Mouse (Mus musculus) hindbrain, embryonic 12.5 days (tissue): ENCODE measurements around the gene Gm12394. TPM values are rescaled to one million over a fixed set of nuclear protein-coding genes. Genes with fewer than 3 reads are reported as not detected.
"Not testable (repeated sequence)": the region's sequence is repeated elsewhere in the genome, so short reads cannot be mapped to it uniquely, and the experiment has no call there.

ENCODE experiments used
- ATAC-seq: fragments of 200-750 bp; cut with Nextera tagmentation; 2 replicates; pipeline ENCODE4 v1.8.0; 2017; ENCODE audit warnings: moderate TSS enrichment; ENCODE audit not compliant: low FRiP score
- H3K27ac ChIP-seq: fragments of 300-500 bp; sonication (generic); 2 replicates; pipeline ENCODE4 v1.5.1; 2016; ENCODE audit warnings: mild to moderate bottlenecking
- H3K27me3 ChIP-seq: fragments of 300-500 bp; sonication (generic); 2 replicates; pipeline ENCODE4 v1.6.1; 2016; ENCODE audit warnings: mild to moderate bottlenecking
- H3K36me3 ChIP-seq: fragments of 300-500 bp; sonication (generic); 2 replicates; pipeline ENCODE4 v1.6.1; 2016; ENCODE audit warnings: mild to moderate bottlenecking
- H3K4me1 ChIP-seq: fragments of 300-500 bp; sonication (generic); 2 replicates; pipeline ENCODE4 v1.6.1; 2016
- H3K4me2 ChIP-seq: fragments of 300-500 bp; sonication (generic); replicated peaks from 2 replicates; pipeline ENCODE4 v1.6.1; 2016; ENCODE audit warnings: mild to moderate bottlenecking
- H3K4me3 ChIP-seq: fragments of 300-500 bp; sonication (generic); 2 replicates; pipeline ENCODE4 v1.5.1; 2016; ENCODE audit warnings: mild to moderate bottlenecking
- H3K9ac ChIP-seq: fragments of 300-500 bp; sonication (generic); 2 replicates; pipeline ENCODE4 v1.6.1; 2016; ENCODE audit warnings: mild to moderate bottlenecking, moderate library complexity
- H3K9me3 ChIP-seq: fragments of 300-500 bp; sonication (generic); replicated peaks from 2 replicates; pipeline ENCODE4 v1.6.1; 2016; ENCODE audit warnings: mild to moderate bottlenecking
- WGBS: fragments of 180-500 bp; shearing (Covaris S2); methylation state at CpG from one replicate; pipeline ENCODE4 v1.1.7; 2016; 5-methylcytosine and 5-hydroxymethylcytosine counted together
- polyA plus RNA-seq: library from polyadenylated mRNA; unstranded; fragments of >200 nt; fragmentation: Nextera tagmentation; extraction: Ambion mirVana; gene quantifications from 2 replicates; pipeline ENCODE4 v1.2.1, GENCODE M21; 2016

The Gm12394 gene
- polyA plus RNA-seq, 1 experiment from 2014 or later = 0.48 TPM

DNA sequence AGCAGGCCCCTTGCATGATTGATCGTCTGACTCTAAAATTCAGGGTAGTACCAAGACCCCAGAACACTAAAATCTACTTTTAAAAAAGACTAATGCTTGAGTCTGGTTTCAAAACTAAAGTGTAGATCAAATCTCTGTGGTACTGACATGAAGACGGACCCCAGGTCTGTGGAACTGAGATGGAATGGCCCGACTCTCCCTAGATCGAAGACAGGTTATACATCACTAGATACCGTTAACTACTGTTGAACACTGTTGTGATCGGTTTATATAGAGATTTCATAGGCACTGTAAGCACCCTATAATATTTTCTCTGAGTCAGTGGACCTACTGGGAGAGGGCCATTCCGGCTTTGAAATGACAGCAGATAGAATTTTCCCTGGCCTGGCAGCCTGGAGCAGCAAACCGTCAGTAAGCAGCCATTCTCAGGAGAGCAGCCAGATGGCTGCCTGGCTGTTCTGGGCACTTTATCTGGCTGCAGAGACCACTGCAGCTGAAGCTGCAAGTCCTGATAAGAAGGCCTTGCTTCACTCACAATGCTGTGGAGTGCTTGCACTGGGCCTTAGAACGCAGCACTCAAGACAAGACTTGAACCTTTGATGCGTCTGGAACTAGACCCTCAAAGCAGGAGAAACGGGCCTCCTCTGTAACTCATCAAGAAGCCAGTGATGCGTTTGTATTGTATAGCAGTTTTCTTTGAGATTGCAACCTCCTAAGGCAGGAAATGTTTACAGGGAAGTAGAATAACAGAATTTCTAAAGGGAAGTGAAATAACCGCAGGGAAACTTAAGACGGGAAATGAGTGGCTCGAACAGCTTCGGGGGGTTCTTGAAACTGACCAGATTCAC lies 23.5 kb upstream of the Gm12394 start:
- H3K9ac ChIP-seq = no peak overlapping the region
- no peak for ATAC-seq
- no peak overlapping the region for H3K4me3 ChIP-seq
- WGBS = 83% methylated on average over 16 of the region's 16 CpGs
- no peaks in the 10 kb centered on the region for H3K4me1 ChIP-seq
- no peaks in the 10 kb centered on the region for H3K36me3 ChIP-seq
- H3K27ac ChIP-seq = no peak overlapping the region
- no peak overlapping the region for H3K4me2 ChIP-seq
- 0 out of 2 replicates have a peak, but pooled peaks cover 2% of the 10 kb centered on the region for H3K27me3 ChIP-seq
- H3K9me3 ChIP-seq = no peaks in the 10 kb centered on the region

DNA sequence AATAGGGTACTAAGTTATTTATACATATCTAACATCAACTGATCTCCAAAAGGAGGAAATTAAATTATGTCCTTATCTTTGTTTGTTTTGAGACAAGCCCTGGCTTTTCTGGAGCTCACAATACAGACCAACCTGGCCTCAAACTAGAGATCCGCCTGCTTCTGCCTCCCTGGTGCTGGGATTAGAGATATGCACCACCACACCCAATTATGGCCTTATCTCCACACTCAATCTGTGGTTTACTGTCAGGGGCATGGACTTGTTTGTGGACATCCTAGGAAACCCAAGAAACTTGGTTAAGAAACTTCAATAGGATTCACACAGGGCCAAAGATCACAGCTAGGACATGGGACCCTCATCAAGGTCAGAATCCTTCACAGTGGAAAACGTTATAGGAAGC lies 21.1 kb upstream of the Gm12394 start:
- Histone ChIP-seq H3K27me3 (0 out of 2 replicates have a peak, but pooled peaks cover 2% of the 10 kb centered on the region), H3K36me3 (no peaks in the 10 kb centered on the region), H3K4me3 (no peak overlapping the region), H3K9ac (no peak overlapping the region), H3K4me2 (no peak overlapping the region), H3K4me1 (no peaks in the 10 kb centered on the region), H3K9me3 (no peaks in the 10 kb centered on the region), H3K27ac (no peak overlapping the region)
- 80% methylated on average over 2 of the region's 2 CpGs for WGBS
- ATAC-seq = no peak

- 0 out of 2 replicates have a peak, but pooled peaks cover 2% of the 10 kb centered on the region for H3K27me3 ChIP-seq
- H3K4me1 ChIP-seq = no peaks in the 10 kb centered on the region
- no peak overlapping the region for H3K4me3 ChIP-seq
- 29% methylated on average over 5 of the region's 5 CpGs for WGBS
- H3K27ac ChIP-seq = no peak overlapping the region
- no peaks in the 10 kb centered on the region for H3K9me3 ChIP-seq
- H3K4me2 ChIP-seq = no peak overlapping the region
- no peaks in the 10 kb centered on the region for H3K36me3 ChIP-seq
- peak; percentile 88 for ATAC-seq
- H3K9ac ChIP-seq = no peak overlapping the region; the same call in 1 of the 2 replicates
Observed at GRCm38 (mm10) chr4:42876586-42877291, 20.2 kb upstream of the Gm12394 start.

DNA sequence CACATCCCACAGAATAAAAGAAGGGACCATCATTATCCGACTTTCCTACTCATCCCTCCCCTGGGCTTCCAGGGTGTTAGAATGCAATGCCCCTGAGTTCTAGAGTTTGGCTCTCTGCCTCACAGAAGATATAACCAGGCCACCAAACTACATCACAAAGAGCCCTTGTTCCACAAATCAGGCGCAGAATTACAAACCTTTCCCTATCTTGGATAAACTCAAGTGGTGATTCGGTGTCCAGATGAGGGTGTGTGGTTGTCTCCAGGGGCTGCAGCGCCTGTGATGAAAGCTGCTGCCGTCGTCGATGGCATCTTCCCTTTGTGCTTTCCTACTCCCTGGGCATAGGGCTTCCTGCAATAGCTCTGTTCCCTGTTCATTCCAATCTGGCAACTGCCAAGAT lies 17.6 kb upstream of the Gm12394 start, which contains the start of gene Fam205c:
Gene Fam205c (minus strand): TSS at position 101 of the 400 bp plus-strand sequence.
- no peak within 1 kb of the TSS for H3K4me3 ChIP-seq
- H3K9ac ChIP-seq = no peak within 1 kb of the TSS
- 0 out of 2 replicates have a peak, but pooled peaks cover 2% of the 10 kb centered on the region for H3K27me3 ChIP-seq
- WGBS = 87% methylated on average over 7 of the region's 7 CpGs
- ATAC-seq = no peak
- H3K4me1 ChIP-seq = no peaks in the 10 kb centered on the region
- no peaks in the 10 kb centered on the region for H3K36me3 ChIP-seq
- H3K4me2 ChIP-seq = no peak within 1 kb of the TSS
- no peak within 1 kb of the TSS for H3K27ac ChIP-seq
- no peaks in the 10 kb centered on the region for H3K9me3 ChIP-seq

GRCm38 (mm10) chr4:42872746-42873435 lies 16.3 kb upstream of the Gm12394 start:
- no peak overlapping the region for H3K4me3 ChIP-seq
- WGBS = 85% methylated on average over 16 of the region's 16 CpGs
- no peak overlapping the region for H3K9ac ChIP-seq
- H3K36me3 ChIP-seq = no peaks in the 10 kb centered on the region
- H3K4me2 ChIP-seq = no peak overlapping the region
- ATAC-seq = no peak
- H3K9me3 ChIP-seq = no peaks in the 10 kb centered on the region
- H3K27ac ChIP-seq = no peak overlapping the region
- no peaks in the 10 kb centered on the region for H3K4me1 ChIP-seq
- H3K27me3 ChIP-seq = 0 out of 2 replicates have a peak, but pooled peaks cover 2% of the 10 kb centered on the region

GRCm38 (mm10) chr4:42872151-42872550 lies 15.6 kb upstream of the Gm12394 start:
- Histone ChIP-seq H3K4me2 (no peak overlapping the region), H3K4me1 (no peaks in the 10 kb centered on the region), H3K36me3 (no peaks in the 10 kb centered on the region), H3K27ac (no peak overlapping the region), H3K9ac (no peak overlapping the region), H3K9me3 (no peaks in the 10 kb centered on the region), H3K27me3 (0 out of 2 replicates have a peak, but pooled peaks cover 2% of the 10 kb centered on the region), H3K4me3 (no peak overlapping the region)
- ATAC-seq = no peak
- WGBS = 93% methylated on average over 7 of the region's 7 CpGs

DNA sequence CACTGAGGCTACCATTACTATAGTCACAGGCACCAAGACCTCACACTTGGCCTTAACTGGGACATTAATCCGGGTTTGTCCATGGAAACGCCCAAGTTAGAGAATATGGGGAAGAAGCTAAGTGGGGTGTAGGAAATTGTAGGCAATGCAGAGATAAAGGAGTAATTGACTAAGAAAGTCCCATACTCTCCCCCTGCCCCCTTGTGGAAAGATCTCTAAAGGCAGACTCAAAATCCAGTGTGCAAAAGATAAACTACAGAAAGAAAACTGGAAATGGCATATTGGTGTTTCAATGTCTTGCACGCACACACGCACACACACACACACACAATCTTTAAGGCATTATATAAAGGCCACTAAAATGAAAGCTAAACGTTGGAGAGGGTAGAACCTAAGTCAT lies 14.2 kb upstream of the Gm12394 start:
- no peaks in the 10 kb centered on the region for H3K9me3 ChIP-seq
- no peak overlapping the region for H3K4me3 ChIP-seq
- 85% methylated on average over 5 of the region's 5 CpGs for WGBS
- H3K4me2 ChIP-seq = no peak overlapping the region
- H3K27ac ChIP-seq = no peak overlapping the region
- no peaks in the 10 kb centered on the region for H3K36me3 ChIP-seq
- no peak for ATAC-seq
- no peaks in the 10 kb centered on the region for H3K27me3 ChIP-seq
- no peak overlapping the region for H3K9ac ChIP-seq
- H3K4me1 ChIP-seq = no peaks in the 10 kb centered on the region

- no peaks in the 10 kb centered on the region for H3K9me3 ChIP-seq
- no peak overlapping the region for H3K27ac ChIP-seq
- 93% methylated on average over 5 of the region's 5 CpGs for WGBS
- H3K36me3 ChIP-seq = no peaks in the 10 kb centered on the region
- no peaks in the 10 kb centered on the region for H3K4me1 ChIP-seq
- H3K4me2 ChIP-seq = no peak overlapping the region
- no peak overlapping the region for H3K9ac ChIP-seq
- no peaks in the 10 kb centered on the region for H3K27me3 ChIP-seq
- no peak for ATAC-seq
- H3K4me3 ChIP-seq = no peak overlapping the region
Observed at GRCm38 (mm10) chr4:42868193-42868592, 11.6 kb upstream of the Gm12394 start.

DNA sequence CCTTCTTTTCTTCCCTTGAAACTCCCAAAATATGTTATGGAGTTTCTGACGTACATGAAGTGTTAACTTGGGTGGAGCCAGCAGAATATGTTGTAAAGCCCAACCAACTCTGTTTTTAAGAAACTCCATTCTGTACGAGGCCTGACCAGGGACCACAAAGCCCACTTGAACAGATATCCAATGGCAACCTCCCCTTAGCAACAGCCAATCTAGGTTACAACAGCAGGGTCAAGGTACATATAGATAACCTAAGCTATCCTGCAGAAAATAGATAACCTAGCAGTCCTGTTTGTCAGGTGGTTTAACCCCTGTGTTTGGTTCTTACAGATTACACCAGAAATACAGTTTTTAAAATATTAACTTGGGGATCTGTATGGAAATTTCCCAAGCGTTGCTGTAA lies 10.8 kb upstream of the Gm12394 start:
- no peak overlapping the region for H3K9ac ChIP-seq
- no peak overlapping the region for H3K27ac ChIP-seq
- H3K4me3 ChIP-seq = no peak overlapping the region
- H3K4me1 ChIP-seq = no peaks in the 10 kb centered on the region
- H3K36me3 ChIP-seq = no peaks in the 10 kb centered on the region
- H3K4me2 ChIP-seq = no peak overlapping the region
- ATAC-seq = no peak
- no peaks in the 10 kb centered on the region for H3K9me3 ChIP-seq
- H3K27me3 ChIP-seq = no peaks in the 10 kb centered on the region
- 70% methylated on average over 3 of the region's 3 CpGs for WGBS

- not testable (repeated sequence) for H3K4me2 ChIP-seq, H3K4me3 ChIP-seq, H3K9ac ChIP-seq, H3K27me3 ChIP-seq, H3K4me1 ChIP-seq, ATAC-seq, H3K9me3 ChIP-seq, H3K36me3 ChIP-seq, H3K27ac ChIP-seq
- WGBS = 83% methylated on average over 4 of the region's 5 CpGs
Observed at GRCm38 (mm10) chr4:42863487-42863886, 6.9 kb upstream of the Gm12394 start.

GRCm38 (mm10) chr4:42860483-42860882 lies 3.9 kb upstream of the Gm12394 start:
- ATAC-seq, H3K27ac ChIP-seq, H3K27me3 ChIP-seq, H3K9ac ChIP-seq, H3K36me3 ChIP-seq, H3K4me1 ChIP-seq, H3K4me2 ChIP-seq, H3K4me3 ChIP-seq, H3K9me3 ChIP-seq: not testable (repeated sequence)
- WGBS = 89% methylated on average over 9 of the region's 9 CpGs

DNA sequence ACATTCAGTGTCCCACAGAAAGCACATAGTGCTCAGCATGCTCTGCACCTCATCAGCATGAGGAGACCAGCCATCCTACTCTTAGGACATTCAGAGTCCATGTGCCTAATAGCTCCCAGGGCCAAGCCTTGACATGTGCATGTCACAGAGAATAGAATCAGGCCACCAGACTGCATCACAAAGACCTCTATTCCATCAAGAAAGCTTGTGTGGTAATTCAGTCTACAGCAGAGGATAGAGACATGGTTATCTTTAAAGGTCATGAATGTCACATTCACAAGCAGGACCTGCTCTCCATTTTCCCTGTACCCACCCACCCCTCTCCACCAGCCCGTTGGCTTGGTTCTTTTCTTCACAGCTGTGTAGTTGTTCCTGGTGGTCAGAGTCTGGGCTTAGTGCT lies 2.8 kb downstream of the Gm12394 start, which contains the start of gene Fam205a1:
Gene Fam205a1 (minus strand): TSS at position 101 of the 400 bp plus-strand sequence.
- not testable (repeated sequence) for H3K4me2 ChIP-seq, H3K9ac ChIP-seq, H3K4me1 ChIP-seq, H3K27me3 ChIP-seq, ATAC-seq, H3K36me3 ChIP-seq, H3K27ac ChIP-seq, H3K4me3 ChIP-seq, H3K9me3 ChIP-seq
- 88% methylated on average over 1 of the region's 1 CpGs for WGBS
